ENCODE assay signal across 25 mouse cellular contexts in genomic region chr12:106460650-106461049, GRCm38 (mm10).
"Had no signal": no experiment of that assay in that cellular context is flagged by ENCODE, and none has a peak within 500 bp of the region (broad histone marks: within the 10 kb centered on the region; RNA-seq: fewer than 3 reads in every experiment).

No protein-coding gene starts in this region.

- H3K9ac ChIP-seq: heart, embryonic 13.5 days; heart, embryonic 15.5 days; hindbrain, embryonic 13.5 days; hindbrain, embryonic 15.5 days; kidney, embryonic 15.5 days; limb, embryonic 13.5 days; limb, embryonic 15.5 days had no signal

- H3K4me2 ChIP-seq: heart, embryonic 11.5 days; heart, embryonic 13.5 days; heart, embryonic 15.5 days; hindbrain, embryonic 13.5 days; hindbrain, embryonic 15.5 days; kidney, embryonic 15.5 days; limb, embryonic 13.5 days; limb, embryonic 15.5 days had no signal

- H3K4me1 ChIP-seq: heart, embryonic 13.5 days; heart, embryonic 15.5 days; hindbrain, embryonic 15.5 days; kidney, embryonic 15.5 days; limb, embryonic 15.5 days had no signal

- H3K36me3 ChIP-seq: heart, embryonic 13.5 days; heart, embryonic 15.5 days; hindbrain, embryonic 13.5 days; hindbrain, embryonic 15.5 days; kidney, embryonic 15.5 days; limb, embryonic 13.5 days; limb, embryonic 15.5 days had no signal

- ATAC-seq: hindbrain, postnatal 0 days; intestine, embryonic 16.5 days had no signal

- H3K27ac ChIP-seq: heart, adult 2 months; heart, embryonic 13.5 days; heart, embryonic 15.5 days; hindbrain, embryonic 13.5 days; hindbrain, embryonic 15.5 days; hindbrain, postnatal 0 days; kidney, embryonic 15.5 days; kidney, postnatal 0 days; limb, embryonic 13.5 days; limb, embryonic 15.5 days had no signal

- H3K4me3 ChIP-seq: heart, adult 2 months; heart, embryonic 13.5 days; heart, embryonic 15.5 days; hindbrain, embryonic 13.5 days; hindbrain, embryonic 15.5 days; kidney, embryonic 15.5 days; limb, embryonic 13.5 days; limb, embryonic 15.5 days had no signal

- H3K9me3 ChIP-seq: heart, embryonic 15.5 days; hindbrain, embryonic 13.5 days; hindbrain, embryonic 15.5 days; kidney, embryonic 15.5 days; limb, embryonic 13.5 days; limb, embryonic 15.5 days had no signal

- H3K27me3 ChIP-seq: hindbrain, embryonic 15.5 days had no signal

- DNase-seq: gastrocnemius, postnatal 14 days; gastrocnemius, postnatal 36 days; heart, adult 11 months; heart, adult 2 months; heart, postnatal 14 days; heart, postnatal 36 days; kidney, adult 11 months; kidney, adult 2 months; kidney, adult 9 months; kidney, postnatal 14 days; kidney, postnatal 36 days; layer of hippocampus, adult 9-11 months; layer of hippocampus, postnatal 36 days; left cerebral cortex, postnatal 4 days had no signal
